Mouse (Mus musculus): ENCODE measurements at regions not wholly inside any gene's neighbourhood (a gene's known extent, or its start where the extent isn't known, plus 50 kb on each side); places are given as distances from the start of the nearest gene placed in this dataset.

DNA sequence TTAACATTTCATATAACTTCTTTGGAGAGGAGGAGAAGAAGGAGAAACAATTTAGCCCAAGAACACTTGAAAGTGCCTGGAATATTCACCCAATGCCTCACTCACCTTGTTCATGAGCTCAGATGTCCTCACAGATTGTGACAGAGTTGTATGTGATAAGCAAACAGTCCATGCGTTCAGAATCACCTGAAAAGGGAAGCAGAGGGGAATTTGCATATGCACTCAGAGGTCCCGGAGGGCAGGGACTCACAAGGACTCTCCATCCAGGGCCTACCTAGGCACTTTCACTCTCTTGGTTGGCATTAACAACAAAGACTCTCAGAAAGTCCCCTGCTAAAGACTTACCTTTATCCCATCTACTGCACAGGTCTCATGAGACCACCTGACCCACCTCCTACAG, 75.6 kb upstream of the Lipc start:
- TF ChIP-seq CTCF (IDR thresholded peaks at IDR 0.05; ENCODE audit: extremely low read depth, insufficient read depth, insufficient read length, insufficient replicate concordance) (no peak), POLR2A (IDR thresholded peaks at IDR 0.05; ENCODE audit: low read depth, low read length) (no peak)
